Mouse (Mus musculus) hematopoietic stem cell, adult 5-6 weeks (primary cell): ENCODE data around the gene Hacd3. TPM values are rescaled to one million over a fixed set of nuclear protein-coding genes. Genes with fewer than 3 reads are reported as not detected.

Experiments used
- ATAC-seq, 2 experiments: fragments of 125-278 bp in 1 of 2; replicated peaks in 1 of 2; 2 replicates each; pipeline ENCODE4 v1.8.0; 2016 to 2017; ENCODE audit warnings: inconsistent platforms in 2 of 2, mild to moderate bottlenecking in 2 of 2, moderate number of reproducible peaks in 2 of 2, low read depth in 1 of 2, moderate TSS enrichment in 1 of 2; ENCODE audit not compliant: low FRiP score in 2 of 2, poor library complexity in 2 of 2, severe bottlenecking in 2 of 2, insufficient read depth in 1 of 2, low TSS enrichment in 1 of 2
- total RNA-seq: library from RNA; stranded (forward); fragments of 172-1452, 232-1000 nt; gene quantifications from 2 replicates; pipeline ENCODE4 v1.2.3, GENCODE M21; 2017

The Hacd3 gene
- 39.1 and 43.6 TPM in 2 replicates for total RNA-seq

- peak; percentile 82 to 91 for ATAC-seq
Observed at GRCm38 (mm10) chr9:65020991-65021886, at the start of gene Hacd3. Gene Hacd3, minus strand, starts transcription at chr9:65021693.

DNA sequence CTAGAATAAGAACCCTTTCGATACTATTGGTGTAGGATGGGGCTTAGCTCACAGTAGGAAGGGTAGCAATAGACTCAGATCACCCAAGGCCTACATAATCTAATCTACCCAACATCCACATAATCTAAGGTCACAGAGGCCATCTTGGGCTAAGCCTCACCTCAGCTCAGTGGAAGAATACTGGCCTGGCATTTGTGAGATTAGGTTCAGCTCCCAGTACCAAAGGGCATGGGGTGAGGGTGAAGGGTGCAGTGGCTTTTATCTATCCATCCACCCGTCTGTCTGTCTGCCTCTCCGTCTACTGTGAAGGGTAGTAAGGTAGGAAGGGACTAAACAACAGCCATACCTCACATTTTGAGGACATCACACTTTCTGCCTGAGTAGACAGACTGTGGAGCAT lies 49.1 kb upstream of the Hacd3 start:
- no peak; a peak in 1 of 4 replicates for ATAC-seq

GRCm38 (mm10) chr9:65064251-65064650 lies 42.8 kb upstream of the Hacd3 start:
- ATAC-seq = no peak

- ATAC-seq = no peak
Observed at GRCm38 (mm10) chr9:65050981-65051380, 29.5 kb upstream of the Hacd3 start.

DNA sequence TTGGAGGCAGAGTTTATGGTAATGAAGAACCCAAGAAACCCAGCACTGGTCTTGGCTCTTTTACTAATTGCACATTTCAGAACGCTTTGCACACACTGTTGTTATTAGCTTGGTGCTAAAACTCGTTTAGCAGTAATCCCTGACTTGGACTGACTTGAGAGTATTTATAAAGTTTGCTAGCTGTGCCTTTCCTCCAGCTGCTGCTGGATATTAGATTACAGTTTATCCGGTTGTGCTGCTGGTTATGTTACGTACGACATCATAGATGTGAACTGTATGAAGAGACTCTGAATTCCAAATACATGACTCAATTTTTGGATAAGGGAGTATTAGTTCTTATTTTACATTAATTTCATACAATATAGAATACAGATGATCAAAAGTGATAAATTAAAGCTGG lies 27.9 kb upstream of the Hacd3 start:
- no peak for ATAC-seq

- ATAC-seq = no peak
Observed at GRCm38 (mm10) chr9:65046993-65047392, 25.5 kb upstream of the Hacd3 start.

GRCm38 (mm10) chr9:65041430-65041829 lies 19.9 kb upstream of the Hacd3 start:
- ATAC-seq = no peak

DNA sequence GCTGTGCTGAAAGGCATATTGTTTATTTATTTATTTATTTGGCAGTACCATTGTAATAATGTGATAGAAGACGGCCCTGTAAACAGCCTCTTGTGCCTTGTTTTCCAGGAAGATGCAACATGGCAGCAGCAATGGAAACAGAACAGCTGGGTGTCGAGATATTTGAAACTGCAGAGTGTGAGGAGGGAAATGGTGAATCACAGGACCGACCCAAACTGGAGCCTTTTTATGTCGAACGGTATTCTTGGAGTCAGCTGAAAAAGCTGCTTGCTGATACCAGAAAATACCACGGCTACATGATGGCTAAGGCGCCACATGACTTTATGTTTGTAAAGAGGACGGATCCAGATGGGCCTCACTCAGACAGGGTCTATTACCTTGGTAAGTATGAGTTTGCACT lies 15.4 kb upstream of the Hacd3 start:
- no peak for ATAC-seq

DNA sequence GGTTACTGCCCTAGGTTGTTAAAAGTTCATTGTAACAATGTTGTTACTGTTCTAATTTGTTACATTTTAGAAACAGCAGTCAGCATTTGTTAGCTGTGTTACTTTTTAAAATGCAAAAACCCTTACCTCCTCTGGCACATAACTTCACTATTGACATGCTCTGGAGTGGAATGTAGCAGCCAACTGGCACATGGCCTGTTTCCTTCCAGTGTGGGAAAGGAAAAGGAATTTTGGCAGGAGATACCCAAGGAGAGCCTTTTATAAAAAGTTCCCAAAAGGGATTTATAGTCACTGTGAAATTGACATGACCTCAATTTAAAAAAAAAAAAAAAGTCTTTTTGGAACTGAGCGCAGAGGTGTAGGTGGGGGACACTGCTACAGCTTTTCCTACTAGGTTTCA lies 15.0 kb upstream of the Hacd3 start:
- ATAC-seq = no peak

DNA sequence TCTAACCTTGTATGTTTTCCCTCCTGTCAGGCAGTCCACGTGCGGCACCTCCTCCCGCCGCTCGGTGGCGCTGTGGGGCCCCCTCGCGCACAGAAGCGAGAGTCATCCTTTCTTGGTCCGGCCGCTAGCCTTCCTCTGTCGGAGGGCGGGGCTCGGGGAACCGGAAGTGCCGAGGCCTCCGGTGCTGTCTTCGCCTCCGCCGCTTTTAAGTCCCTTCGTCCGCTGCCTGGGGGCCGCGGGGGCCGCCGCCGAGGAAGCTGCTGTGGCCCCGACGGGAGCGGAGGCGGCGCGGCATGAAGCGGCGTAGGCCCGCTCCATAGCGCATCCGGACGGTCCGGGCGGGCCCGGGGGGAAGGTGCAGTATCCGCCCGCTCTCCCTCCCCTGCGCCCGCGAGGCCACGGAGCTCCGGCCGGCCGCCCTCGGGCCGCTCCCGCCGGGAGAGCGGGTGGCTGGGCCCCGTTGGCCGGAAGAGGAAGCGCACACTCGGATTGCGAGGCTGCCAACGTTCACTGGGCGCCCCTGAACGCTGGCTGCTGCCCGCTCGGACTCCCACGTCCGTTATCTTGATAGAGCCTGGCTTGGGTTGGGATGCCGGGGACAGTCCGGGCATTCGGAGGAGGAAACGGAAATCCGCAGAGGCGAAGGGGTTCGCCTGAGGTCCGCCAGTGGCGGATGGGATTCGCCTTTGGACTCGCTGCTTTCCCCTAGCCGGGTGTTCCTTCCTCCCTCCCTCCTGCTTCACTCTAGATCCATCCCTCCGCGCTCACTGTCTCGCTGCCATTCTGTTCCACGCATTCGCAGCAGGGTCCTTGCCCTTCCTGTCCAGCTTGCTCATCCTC lies 11.0 kb upstream of the Hacd3 start, which contains the start of gene Dpp8:
Dpp8 (plus strand) TSS at position 146 of the 840 bp plus-strand sequence.
- peak; percentile 97 to 98 for ATAC-seq

GRCm38 (mm10) chr9:65031894-65032268 lies 10.4 kb upstream of the Hacd3 start:
- peak in 1 of 2 experiments; percentile 3; a peak in 1 of 4 replicates for ATAC-seq

GRCm38 (mm10) chr9:65031355-65031754 lies 9.9 kb upstream of the Hacd3 start:
- peak; percentile 55 to 68 for ATAC-seq

- no peak for ATAC-seq
Observed at GRCm38 (mm10) chr9:65028313-65028712, 6.8 kb upstream of the Hacd3 start.

GRCm38 (mm10) chr9:65027241-65027640 lies 5.7 kb upstream of the Hacd3 start:
- no peak for ATAC-seq

DNA sequence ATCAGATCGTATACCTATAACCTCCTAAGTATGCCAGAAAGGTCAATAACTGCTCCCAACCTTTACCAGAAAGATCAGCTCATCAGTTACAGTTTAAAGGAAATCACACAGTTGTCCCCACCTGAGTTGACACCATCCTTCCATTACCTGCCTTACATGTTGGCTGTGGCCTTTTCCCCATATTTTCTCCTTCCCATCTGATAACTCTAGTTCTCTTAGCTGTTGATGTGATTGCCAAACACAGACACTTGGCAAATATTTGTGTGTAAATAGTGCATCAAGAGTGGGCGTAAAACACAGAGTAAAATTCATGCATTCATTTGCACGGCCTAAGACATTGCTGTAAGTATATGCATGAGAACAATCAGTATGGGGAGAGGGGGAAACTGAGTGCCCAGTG lies 2.0 kb upstream of the Hacd3 start:
- no peak for ATAC-seq

DNA sequence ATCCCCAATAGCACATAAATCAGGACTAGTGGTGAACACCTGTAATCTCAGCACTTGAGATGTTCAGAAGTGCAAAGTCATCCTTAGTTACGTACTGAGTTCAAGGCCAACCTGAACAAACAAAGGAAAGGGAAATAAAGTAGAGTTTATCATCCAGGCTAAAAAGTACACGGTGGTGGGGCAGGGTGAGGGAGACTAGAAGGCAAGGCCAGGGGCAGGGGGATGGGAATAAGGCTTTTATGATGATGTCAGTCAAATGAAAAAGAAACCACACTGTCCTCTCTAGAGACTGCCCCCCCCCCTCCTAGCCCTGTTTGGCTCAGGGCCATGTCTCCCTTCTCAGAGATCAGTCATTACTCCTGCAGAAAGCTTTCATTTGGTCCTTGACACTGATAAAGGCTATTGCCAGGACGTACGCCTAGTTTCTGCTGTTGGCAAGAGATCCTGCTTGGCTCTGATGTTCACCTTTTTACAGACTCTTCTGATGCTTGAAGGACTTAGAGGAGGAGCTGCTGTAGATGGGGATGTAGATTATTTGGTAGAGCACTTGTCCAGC lies 1.2 kb upstream of the Hacd3 start:
- no peak for ATAC-seq

DNA sequence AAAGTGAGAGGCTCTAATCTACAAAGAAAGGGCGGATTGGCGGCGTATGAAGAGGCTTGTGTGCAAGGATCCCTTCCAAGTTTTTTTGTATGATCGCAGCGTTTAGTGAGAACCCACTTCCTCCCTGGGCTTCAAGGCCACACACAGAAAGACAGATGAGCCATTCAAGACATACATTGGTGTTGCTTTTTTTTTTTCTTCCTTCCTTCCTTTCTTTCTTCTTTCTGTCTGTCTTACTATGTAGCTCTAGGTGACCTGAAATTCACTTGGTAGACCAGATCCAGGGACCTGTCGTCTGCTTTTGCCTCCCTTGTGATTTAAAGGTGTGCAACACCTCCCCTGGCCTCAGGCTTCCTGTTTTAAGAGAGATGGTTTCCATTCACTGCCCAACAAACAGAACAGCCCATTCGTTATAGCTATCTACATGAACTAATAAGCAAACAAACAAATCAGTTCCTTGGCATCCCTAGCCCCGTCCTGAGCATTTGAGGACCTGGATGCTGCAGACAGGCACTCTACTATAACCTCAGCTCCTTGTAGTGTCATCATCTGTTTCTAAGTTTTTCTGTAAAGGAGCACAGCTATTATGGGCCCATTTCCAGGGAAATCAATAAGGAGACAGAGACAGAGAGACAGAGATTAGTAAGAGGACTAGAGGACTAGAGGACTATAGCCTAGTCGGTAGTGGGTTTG lies 540 bp upstream of the Hacd3 start:
- peak; percentile 16 to 46 for ATAC-seq
